Mouse (Mus musculus) embryonic facial prominence, embryonic 14.5 days (tissue): ENCODE results near the gene Bsnd. TPM values are rescaled to one million over a fixed set of nuclear protein-coding genes. Genes with fewer than 3 reads are reported as not detected.

ENCODE experiments used
- ATAC-seq: fragments of 200-750 bp; cut with Nextera tagmentation; 2 replicates; pipeline ENCODE4 v1.8.0; 2017; ENCODE audit warnings: low read depth, moderate number of reproducible peaks, moderate TSS enrichment
- DNase-seq: peaks from one replicate; pipeline ENCODE4 v3.0.0-alpha.2; 2015; ENCODE audit warnings: low spot score
- H3K27ac ChIP-seq: fragments of 300-500 bp; sonication (generic); replicated peaks from 2 replicates; pipeline ENCODE4 v1.5.1; 2014; ENCODE audit warnings: low read depth, mild to moderate bottlenecking, low read length, moderate library complexity
- H3K27me3 ChIP-seq: fragments of 300-500 bp; sonication (generic); replicated peaks from 2 replicates; pipeline ENCODE4 v1.6.1; 2014; ENCODE audit warnings: low read length; ENCODE audit not compliant: control insufficient read depth, insufficient read depth
- H3K36me3 ChIP-seq: fragments of 300-500 bp; sonication (generic); 2 replicates; pipeline ENCODE4 v1.6.1; 2014; ENCODE audit warnings: low read length, mixed read lengths; ENCODE audit not compliant: control insufficient read depth, insufficient read depth
- H3K4me1 ChIP-seq: fragments of 300-500 bp; sonication (generic); 2 replicates; pipeline ENCODE4 v1.6.1; 2014; ENCODE audit warnings: antibody characterized with exemption, low read length; ENCODE audit not compliant: control insufficient read depth, insufficient read depth
- H3K4me2 ChIP-seq: fragments of 300-500 bp; sonication (generic); 2 replicates; pipeline ENCODE4 v1.6.1; 2014; ENCODE audit warnings: low read depth, mild to moderate bottlenecking, low read length, moderate library complexity, mixed read lengths
- H3K4me3 ChIP-seq: fragments of 300-500 bp; sonication (generic); 2 replicates; pipeline ENCODE4 v1.5.1; 2014; ENCODE audit warnings: low read depth, mild to moderate bottlenecking, low read length
- H3K9ac ChIP-seq: fragments of 300-500 bp; sonication (generic); 2 replicates; pipeline ENCODE4 v1.6.1; 2014; ENCODE audit warnings: low read depth, mild to moderate bottlenecking, low read length, moderate library complexity, mixed read lengths
- H3K9me3 ChIP-seq: fragments of 300-500 bp; sonication (generic); 2 replicates; pipeline ENCODE4 v1.6.1; 2016; ENCODE audit warnings: low read length; ENCODE audit not compliant: control insufficient read depth
- WGBS: fragments of 180-500 bp; shearing (Covaris S2); extraction: QIAGEN DNeasy Blood & Tissue Kit; methylation state at CpG from one replicate; pipeline ENCODE4 v1.1.7; 2014; 5-methylcytosine and 5-hydroxymethylcytosine counted together
- polyA plus RNA-seq: library from polyadenylated mRNA; unstranded; fragments of >200 nt; fragmentation: Nextera tagmentation; extraction: Ambion mirVana; gene quantifications from 2 replicates; pipeline ENCODE4 v1.2.1, GENCODE M21; 2014

Gene Bsnd
- polyA plus RNA-seq, 1 experiment from 2014 or later = 0.15 TPM

- no peaks in the 10 kb centered on the region for H3K36me3 ChIP-seq
- WGBS = 49% methylated on average over 8 of the region's 8 CpGs
- no peak overlapping the region for H3K4me3 ChIP-seq
- DNase-seq (no peak), ATAC-seq (peak; percentile 70)
- H3K9ac ChIP-seq = no peak overlapping the region
- H3K4me1 ChIP-seq = peaks cover 10% of the 10 kb centered on the region
- H3K27me3 ChIP-seq = no peaks in the 10 kb centered on the region
- no peaks in the 10 kb centered on the region for H3K9me3 ChIP-seq
- H3K4me2 ChIP-seq = no peak overlapping the region
- no peak overlapping the region for H3K27ac ChIP-seq
Observed at GRCm38 (mm10) chr4:106497776-106498470, 5.8 kb upstream of the Bsnd start.

- H3K36me3 ChIP-seq = no peaks in the 10 kb centered on the region
- H3K4me1 ChIP-seq = peaks cover 10% of the 10 kb centered on the region
- H3K9ac ChIP-seq = no peak overlapping the region
- no peak overlapping the region for H3K4me2 ChIP-seq
- DNase-seq (no peak), ATAC-seq (no peak)
- 55% methylated on average over 6 of the region's 6 CpGs for WGBS
- no peak overlapping the region for H3K4me3 ChIP-seq
- H3K27ac ChIP-seq = no peak overlapping the region
- H3K9me3 ChIP-seq = no peaks in the 10 kb centered on the region
- H3K27me3 ChIP-seq = no peaks in the 10 kb centered on the region
Observed at GRCm38 (mm10) chr4:106496833-106497232, 4.8 kb upstream of the Bsnd start.

GRCm38 (mm10) chr4:106493639-106494038 is 1.6 kb upstream of the Bsnd start:
- DNase-seq (peak; percentile 8), ATAC-seq (no peak)
- no peak overlapping the region for H3K4me2 ChIP-seq
- WGBS = 85% methylated on average over 2 of the region's 2 CpGs
- H3K9ac ChIP-seq = no peak overlapping the region
- no peak overlapping the region for H3K27ac ChIP-seq
- H3K4me3 ChIP-seq = no peak overlapping the region
- no peaks in the 10 kb centered on the region for H3K27me3 ChIP-seq
- H3K36me3 ChIP-seq = no peaks in the 10 kb centered on the region
- peaks cover 2% of the 10 kb centered on the region for H3K4me1 ChIP-seq
- no peaks in the 10 kb centered on the region for H3K9me3 ChIP-seq

GRCm38 (mm10) chr4:106490620-106491019 is 1.5 kb downstream of the Bsnd start:
- ATAC-seq = no peak

GRCm38 (mm10) chr4:106483831-106484230 is 8.3 kb downstream of the Bsnd start:
- no peak for ATAC-seq
- WGBS = 81% methylated on average over 1 of the region's 1 CpGs

More at GRCm38 (mm10) chr4:106490620-106491019, 1.5 kb downstream of the Bsnd start:
- no peak overlapping the region for H3K9ac ChIP-seq
- H3K4me1 ChIP-seq = no peaks in the 10 kb centered on the region
- no peak overlapping the region for H3K27ac ChIP-seq
- no peak overlapping the region for H3K4me3 ChIP-seq
- no peaks in the 10 kb centered on the region for H3K27me3 ChIP-seq
- 59% methylated on average over 4 of the region's 4 CpGs for WGBS
- DNase-seq = no peak
- H3K9me3 ChIP-seq = no peaks in the 10 kb centered on the region
- no peak overlapping the region for H3K4me2 ChIP-seq
- no peaks in the 10 kb centered on the region for H3K36me3 ChIP-seq

GRCm38 (mm10) chr4:106483215-106483727 is 8.8 kb downstream of the Bsnd start:
- Histone ChIP-seq H3K4me1 (no peaks in the 10 kb centered on the region), H3K9me3 (no peaks in the 10 kb centered on the region), H3K4me3 (no peak overlapping the region), H3K27me3 (no peaks in the 10 kb centered on the region), H3K36me3 (no peaks in the 10 kb centered on the region), H3K4me2 (no peak overlapping the region), H3K9ac (no peak overlapping the region), H3K27ac (no peak overlapping the region)
- ATAC-seq (no peak), DNase-seq (no peak)
- WGBS = 46% methylated on average over 6 of the region's 7 CpGs

More at GRCm38 (mm10) chr4:106483831-106484230, 8.3 kb downstream of the Bsnd start:
- Histone ChIP-seq H3K9me3 (no peaks in the 10 kb centered on the region), H3K4me3 (no peak overlapping the region), H3K27me3 (no peaks in the 10 kb centered on the region), H3K27ac (no peak overlapping the region), H3K9ac (no peak overlapping the region), H3K4me1 (no peaks in the 10 kb centered on the region), H3K36me3 (no peaks in the 10 kb centered on the region), H3K4me2 (no peak overlapping the region)
- no peak for DNase-seq

GRCm38 (mm10) chr4:106480545-106480944 is 11.5 kb downstream of the Bsnd start:
- no peaks in the 10 kb centered on the region for H3K9me3 ChIP-seq
- no peaks in the 10 kb centered on the region for H3K36me3 ChIP-seq
- DNase-seq = no peak
- no peak overlapping the region for H3K4me2 ChIP-seq
- no peak overlapping the region for H3K4me3 ChIP-seq
- no peak overlapping the region for H3K27ac ChIP-seq
- no peak overlapping the region for H3K9ac ChIP-seq
- 74% methylated on average over 3 of the region's 3 CpGs for WGBS
- no peak for ATAC-seq
- H3K4me1 ChIP-seq = no peaks in the 10 kb centered on the region
- no peaks in the 10 kb centered on the region for H3K27me3 ChIP-seq

- Histone ChIP-seq H3K4me1 (no peaks in the 10 kb centered on the region), H3K9me3 (no peaks in the 10 kb centered on the region), H3K27ac (no peak overlapping the region), H3K36me3 (no peaks in the 10 kb centered on the region), H3K4me3 (no peak overlapping the region), H3K27me3 (no peaks in the 10 kb centered on the region), H3K4me2 (no peak overlapping the region), H3K9ac (no peak overlapping the region)
- ATAC-seq = peak; percentile 67
- peak; percentile 84 for DNase-seq
- 4% methylated on average over 6 of the region's 6 CpGs for WGBS
Observed at GRCm38 (mm10) chr4:106474241-106474640, 17.8 kb downstream of the Bsnd start.

GRCm38 (mm10) chr4:106472335-106472734 is 19.7 kb downstream of the Bsnd start:
- H3K9ac ChIP-seq = no peak overlapping the region
- no peaks in the 10 kb centered on the region for H3K36me3 ChIP-seq
- H3K9me3 ChIP-seq = no peaks in the 10 kb centered on the region
- H3K4me2 ChIP-seq = no peak overlapping the region
- H3K27ac ChIP-seq = no peak overlapping the region
- DNase-seq (peak; percentile 76), ATAC-seq (peak; percentile 82)
- no peaks in the 10 kb centered on the region for H3K4me1 ChIP-seq
- no peak overlapping the region for H3K4me3 ChIP-seq
- H3K27me3 ChIP-seq = no peaks in the 10 kb centered on the region
- 14% methylated on average over 3 of the region's 3 CpGs for WGBS
